Mouse (Mus musculus) MEL (cell line): ENCODE measurements around the gene Slc8a1. TPM values are rescaled to one million over a fixed set of nuclear protein-coding genes. Genes with fewer than 3 reads are reported as not detected.

ENCODE experiments used
- DNase-seq: peaks from one replicate; pipeline ENCODE4 v3.0.0; 2011; ENCODE audit warnings: low read depth, low spot score
- H3K27ac ChIP-seq: 2 replicates; pipeline ENCODE4 v1.5.1; 2012; ENCODE audit warnings: low read depth, mild to moderate bottlenecking, control low read depth, low read length, moderate library complexity; ENCODE audit not compliant: control insufficient read depth
- H3K27me3 ChIP-seq, 2 experiments: fragments of 150-350 bp in 1 of 2; sonication (generic) in 1 of 2; 2 replicates each; pipeline ENCODE4 v1.6.1; 2012; ENCODE audit warnings: low read length in 2 of 2, mild to moderate bottlenecking in 2 of 2, improper control_type of control experiment in 1 of 2, moderate library complexity in 1 of 2; ENCODE audit not compliant: insufficient read depth in 2 of 2, control insufficient read depth in 1 of 2
- H3K36me3 ChIP-seq, 2 experiments: 2 replicates each; pipeline ENCODE4 v1.6.1; 2012 to 2014; ENCODE audit warnings: low read length in 2 of 2, improper control_type of control experiment in 1 of 2, inconsistent platforms in 1 of 2, mild to moderate bottlenecking in 1 of 2; ENCODE audit not compliant: insufficient read depth in 2 of 2, control insufficient read depth in 1 of 2
- H3K4me1 ChIP-seq, 2 experiments: fragments of 150-350 bp in 1 of 2; sonication (generic) in 1 of 2; 2 replicates each; pipeline ENCODE4 v1.6.1; 2012; ENCODE audit warnings: low read length in 2 of 2, improper control_type of control experiment in 1 of 2, mild to moderate bottlenecking in 1 of 2; ENCODE audit not compliant: insufficient read depth in 2 of 2, control insufficient read depth in 1 of 2
- H3K4me3 ChIP-seq, 2 experiments: fragments of 150-350 bp in 1 of 2; sonication (generic) in 1 of 2; 2 replicates each; pipeline ENCODE4 v1.5.1; 2012; ENCODE audit warnings: low read depth in 2 of 2, low read length in 2 of 2, mild to moderate bottlenecking in 2 of 2, moderate library complexity in 2 of 2, control low read depth in 1 of 2, improper control_type of control experiment in 1 of 2; ENCODE audit not compliant: control insufficient read depth in 1 of 2, insufficient read depth in 1 of 2
- H3K79me2 ChIP-seq: 2 replicates; pipeline ENCODE4 v1.6.1; 2012; ENCODE audit warnings: mild to moderate bottlenecking, low read length, moderate library complexity; ENCODE audit not compliant: control insufficient read depth, poor library complexity, insufficient read depth
- H3K9ac ChIP-seq: 2 replicates; pipeline ENCODE4 v1.6.1; 2012; ENCODE audit warnings: low read depth, mild to moderate bottlenecking, control low read depth, low read length, moderate library complexity; ENCODE audit not compliant: control insufficient read depth, poor library complexity, severe bottlenecking
- H3K9me3 ChIP-seq: fragments of 150-350 bp; sonication (generic); replicated peaks from 2 replicates; pipeline ENCODE4 v1.6.1; 2012; ENCODE audit warnings: mild to moderate bottlenecking, low read length, improper control_type of control experiment, moderate library complexity; ENCODE audit not compliant: insufficient read depth
- BHLHE40 ChIP-seq: IDR thresholded peaks from 2 replicates; pipeline ENCODE4 v1.6.1; 2012; ENCODE audit warnings: low read depth, mild to moderate bottlenecking, inconsistent platforms, low read length, improper control_type of control experiment, borderline replicate concordance
- CHD1 ChIP-seq: IDR thresholded peaks from 2 replicates; pipeline ENCODE4 v1.6.1; 2012; ENCODE audit warnings: low read depth, mild to moderate bottlenecking, inconsistent platforms, low read length, improper control_type of control experiment
- CTCF ChIP-seq, 3 experiments: IDR thresholded peaks in 2 of 3; conservative IDR thresholded peaks in 1 of 3; 2 replicates each; pipeline ENCODE4 v1.5.1; 2011 to 2012; ENCODE audit warnings: low read length in 3 of 3, low read depth in 2 of 3, mild to moderate bottlenecking in 2 of 3, improper control_type of control experiment in 1 of 3, inconsistent platforms in 1 of 3, mixed read lengths in 1 of 3, moderate library complexity in 1 of 3; ENCODE audit not compliant: control insufficient read depth in 1 of 3, insufficient read depth in 1 of 3, poor library complexity in 1 of 3, severe bottlenecking in 1 of 3
- E2F4 ChIP-seq: IDR thresholded peaks from 2 replicates; pipeline ENCODE4 v1.6.1; 2011; ENCODE audit warnings: low read depth, low read length, improper control_type of control experiment, borderline replicate concordance
- ELF1 ChIP-seq: IDR thresholded peaks from 2 replicates; pipeline ENCODE4 v1.6.1; 2014; ENCODE audit warnings: low read depth, mild to moderate bottlenecking, inconsistent platforms, low read length, improper control_type of control experiment, moderate library complexity
- ETS1 ChIP-seq: IDR thresholded peaks from 2 replicates; pipeline ENCODE4 v1.6.1; 2012; ENCODE audit warnings: low read depth, mild to moderate bottlenecking, inconsistent platforms, low read length, improper control_type of control experiment, moderate library complexity
- GABPA ChIP-seq: IDR thresholded peaks from 2 replicates; pipeline ENCODE4 v1.6.1; 2012; ENCODE audit warnings: low read depth, mild to moderate bottlenecking, inconsistent platforms, low read length, improper control_type of control experiment, moderate library complexity
- HCFC1 ChIP-seq: IDR thresholded peaks from 2 replicates; pipeline ENCODE4 v1.6.1; 2012; ENCODE audit warnings: low read depth, mild to moderate bottlenecking, inconsistent platforms, low read length, improper control_type of control experiment, moderate library complexity
- KAT2A ChIP-seq: conservative IDR thresholded peaks from 2 replicates; pipeline ENCODE4 v1.6.1; 2012; ENCODE audit warnings: low read depth, low read length, improper control_type of control experiment, inconsistent platforms
- MAZ ChIP-seq: IDR thresholded peaks from 2 replicates; pipeline ENCODE4 v1.6.1; 2012; ENCODE audit warnings: low read depth, mild to moderate bottlenecking, inconsistent platforms, low read length, improper control_type of control experiment
- MYC ChIP-seq: IDR thresholded peaks from 2 replicates; pipeline ENCODE4 v1.6.1; 2011; ENCODE audit warnings: low read depth, mild to moderate bottlenecking, low read length, improper control_type of control experiment, moderate library complexity
- NRF1 ChIP-seq: IDR thresholded peaks from 2 replicates; pipeline ENCODE4 v1.6.1; 2014; ENCODE audit warnings: low read depth, mild to moderate bottlenecking, inconsistent platforms, low read length, improper control_type of control experiment, moderate library complexity; ENCODE audit not compliant: poor library complexity, insufficient read depth, severe bottlenecking
- POLR2A ChIP-seq, 2 experiments: IDR thresholded peaks; 2 replicates each; pipeline ENCODE4 v1.6.1; 2011 to 2012; ENCODE audit warnings: low read length in 2 of 2, mild to moderate bottlenecking in 2 of 2, control low read depth in 1 of 2, improper control_type of control experiment in 1 of 2, low read depth in 1 of 2, moderate library complexity in 1 of 2; ENCODE audit not compliant: control insufficient read depth in 1 of 2, insufficient read depth in 1 of 2, poor library complexity in 1 of 2
- POLR2AphosphoS5 ChIP-seq: IDR thresholded peaks from 2 replicates; pipeline ENCODE4 v1.6.1; 2012; ENCODE audit warnings: low read depth, borderline replicate concordance, mild to moderate bottlenecking, inconsistent platforms, low read length, moderate library complexity, mixed read lengths
- RCOR1 ChIP-seq: IDR thresholded peaks from 2 replicates; pipeline ENCODE4 v1.6.1; 2012; ENCODE audit warnings: low read depth, mild to moderate bottlenecking, inconsistent platforms, low read length, improper control_type of control experiment
- SIN3A ChIP-seq: IDR thresholded peaks from 2 replicates; pipeline ENCODE4 v1.6.1; 2012; ENCODE audit warnings: low read length, improper control_type of control experiment, inconsistent platforms
- TAL1 ChIP-seq: IDR thresholded peaks from 2 replicates; pipeline ENCODE4 v1.6.1; 2012; ENCODE audit warnings: mild to moderate bottlenecking, inconsistent platforms, low read length, moderate library complexity, mixed read lengths
- TCF12 ChIP-seq: IDR thresholded peaks from 2 replicates; pipeline ENCODE4 v1.6.1; 2014; ENCODE audit warnings: low read depth, mild to moderate bottlenecking, inconsistent platforms, low read length, improper control_type of control experiment, moderate library complexity
- USF1 ChIP-seq: IDR thresholded peaks from 2 replicates; pipeline ENCODE4 v1.6.1; 2014; ENCODE audit warnings: low read depth, mild to moderate bottlenecking, inconsistent platforms, low read length, improper control_type of control experiment, moderate library complexity
- USF2 ChIP-seq, 2 experiments: IDR thresholded peaks; 2 replicates each; pipeline ENCODE4 v1.6.1; 2011 to 2012; ENCODE audit warnings: improper control_type of control experiment in 2 of 2, low read length in 2 of 2, borderline replicate concordance in 1 of 2, inconsistent platforms in 1 of 2, low read depth in 1 of 2, mild to moderate bottlenecking in 1 of 2; ENCODE audit not compliant: insufficient read depth in 1 of 2
- ZC3H11A ChIP-seq: IDR thresholded peaks from 2 replicates; pipeline ENCODE4 v1.6.1; 2012; ENCODE audit warnings: low read depth, mild to moderate bottlenecking, inconsistent platforms, low read length, improper control_type of control experiment
- ZKSCAN1 ChIP-seq: IDR thresholded peaks from 2 replicates; pipeline ENCODE4 v1.6.1; 2012; ENCODE audit warnings: low read depth, mild to moderate bottlenecking, inconsistent platforms, low read length, improper control_type of control experiment, moderate library complexity
- ZMIZ1 ChIP-seq: IDR thresholded peaks from 2 replicates; pipeline ENCODE4 v1.6.1; 2012; ENCODE audit warnings: low read depth, mild to moderate bottlenecking, inconsistent platforms, low read length, improper control_type of control experiment, moderate library complexity
- ZNF384 ChIP-seq: IDR thresholded peaks from 2 replicates; pipeline ENCODE4 v1.6.1; 2012; ENCODE audit warnings: low read depth, mild to moderate bottlenecking, inconsistent platforms, low read length, improper control_type of control experiment
- polyA plus RNA-seq, 2 experiments: library from polyadenylated mRNA; stranded (reverse) in 1 of 2; unstranded in 1 of 2; fragments of >175 nt in 1 of 2; fragments of >200 nt in 1 of 2; gene quantifications; 2 replicates each; pipeline versions ENCODE4 v1.2.1 to v1.2.4; 2012; ENCODE audit warnings: low replicate concordance in 2 of 2, low read depth in 1 of 2; ENCODE audit not compliant: insufficient read length in 2 of 2, insufficient read depth in 1 of 2, missing spikeins in 1 of 2
- total RNA-seq: library from RNA; depleted of rRNA; stranded (reverse); fragments of 300-350 nt; gene quantifications from 2 replicates; pipeline ENCODE4 v1.2.3, GENCODE M21; 2012

Gene Slc8a1
- total and polyA plus RNA-seq, 3 experiments, result 0.86 to 1.0 TPM; not detected in 1

DNA sequence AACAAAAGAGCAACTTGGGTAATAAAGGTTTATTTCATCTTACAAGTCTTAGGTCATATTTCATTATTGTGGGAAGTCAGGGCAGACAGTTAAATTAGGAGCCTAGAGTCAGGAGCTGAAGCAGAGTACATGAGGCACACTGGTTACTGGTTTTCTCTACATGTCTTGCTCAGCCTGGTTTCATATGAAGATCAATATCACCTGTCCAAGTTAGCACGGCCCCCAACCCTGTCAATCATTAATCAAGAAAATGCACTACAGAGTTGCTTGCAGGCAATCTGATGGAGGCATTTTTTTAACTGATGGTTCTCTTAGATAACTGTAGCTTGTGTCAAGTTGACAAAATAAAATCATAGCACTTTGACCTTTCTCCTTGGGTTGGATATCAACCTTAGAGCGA lies 2.6 kb downstream of the Slc8a1 start:
- Histone ChIP-seq H3K36me3 (no peaks in the 10 kb centered on the region), H3K79me2 (no peaks in the 10 kb centered on the region), H3K4me1 (no peaks in the 10 kb centered on the region), H3K9ac (no peak overlapping the region), H3K9me3 (no peaks in the 10 kb centered on the region), H3K27me3 (no peaks in the 10 kb centered on the region), H3K27ac (no peak overlapping the region), H3K4me3 (no peak overlapping the region)
- TF ChIP-seq MYC, result no peak
- no peak for TF ChIP-seq KAT2A
- TF ChIP-seq CHD1, result no peak
- TF ChIP-seq ETS1, result no peak
- no peak for TF ChIP-seq ZKSCAN1
- no peak for TF ChIP-seq USF1
- TF ChIP-seq TAL1, result no peak
- no peak for DNase-seq

DNA sequence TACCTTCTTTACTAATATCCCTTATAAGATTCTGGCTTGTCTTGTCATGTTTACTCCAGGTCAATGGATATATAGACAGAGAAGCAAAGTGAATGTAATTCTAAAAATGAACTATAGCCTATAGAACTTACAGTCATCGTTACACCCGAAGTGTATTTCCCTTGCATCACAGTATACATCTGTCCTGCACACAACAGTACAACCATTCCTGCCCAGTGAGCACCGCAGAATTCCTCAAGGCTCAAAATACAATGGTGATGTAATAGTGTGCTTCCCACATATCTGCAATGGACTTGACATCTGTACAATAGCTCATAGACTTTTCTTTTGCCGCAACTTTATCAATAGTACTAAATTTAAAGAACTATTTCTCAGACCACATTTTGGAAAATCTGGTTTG lies 8.3 kb downstream of the Slc8a1 start:
- Histone ChIP-seq H3K4me3 (no peak overlapping the region), H3K79me2 (no peaks in the 10 kb centered on the region), H3K9ac (no peak overlapping the region), H3K4me1 (no peaks in the 10 kb centered on the region)
- no peak for DNase-seq
- TF ChIP-seq E2F4, result no peak
- TF ChIP-seq, all 39 proteins: peak for 0
- Histone ChIP-seq H3K27ac (no peak overlapping the region), H3K27me3 (no peaks in the 10 kb centered on the region), H3K9me3 (no peaks in the 10 kb centered on the region), H3K36me3 (no peaks in the 10 kb centered on the region)

DNA sequence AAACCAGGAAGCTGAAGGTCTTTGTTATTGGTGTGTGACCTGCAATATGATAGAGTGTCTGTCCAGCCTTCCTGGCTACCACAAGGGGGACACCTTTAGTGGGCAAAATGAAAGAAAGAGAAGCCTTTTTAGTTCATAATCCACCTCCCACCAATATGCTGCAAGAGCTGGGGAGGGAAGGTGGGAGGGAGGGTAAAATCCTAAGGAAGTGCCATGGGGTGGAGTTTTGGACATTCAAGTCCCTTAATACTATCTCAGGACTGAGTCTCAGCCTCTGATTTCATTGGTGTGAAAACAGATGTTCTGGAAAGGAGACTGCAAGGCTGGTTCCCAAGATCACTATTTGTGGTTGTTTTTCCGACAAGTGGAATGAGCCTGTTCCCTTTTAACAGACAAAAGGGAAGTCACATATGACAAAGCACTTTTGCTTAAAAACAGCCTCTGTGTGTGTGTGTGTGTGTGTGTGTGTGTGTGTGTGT lies 25.9 kb downstream of the Slc8a1 start:
- Histone ChIP-seq H3K9ac (no peak overlapping the region), H3K9me3 (no peaks in the 10 kb centered on the region), H3K27ac (peak overlapping the region; percentile 5), H3K27me3 (no peaks in the 10 kb centered on the region), H3K4me1 (peaks cover 0 to 9% of the 10 kb centered on the region in 2 experiments; a peak in 2 of 4 replicates), H3K79me2 (no peaks in the 10 kb centered on the region), H3K4me3 (0 out of 4 replicates have a peak overlapping the region, but pooled peaks of 1 of the 2 experiments have one; percentile 2), H3K36me3 (peaks cover 0 to 9% of the 10 kb centered on the region in 2 experiments; a peak in 2 of 4 replicates)
- DNase-seq, result peak; percentile 88
- TF ChIP-seq TCF12, result no peak; the same call in none of the 2 replicates
- TF ChIP-seq E2F4, result no peak
- TF ChIP-seq USF1, result no peak
- no peak for TF ChIP-seq TAL1
- TF ChIP-seq ZC3H11A, result no peak
- no peak for TF ChIP-seq ZKSCAN1
- TF ChIP-seq ZNF384, result no peak
- peak; percentile 70; the same call in 1 of the 2 replicates for TF ChIP-seq GABPA
- peak; percentile 38; the same call in 1 of the 2 replicates for TF ChIP-seq RCOR1
- peak; percentile 90 for TF ChIP-seq ETS1
- no peak for TF ChIP-seq ZMIZ1
- TF ChIP-seq KAT2A, result no peak
- no peak for TF ChIP-seq BHLHE40
- no peak for TF ChIP-seq POLR2A (IDR thresholded peaks at IDR 0.05; ENCODE audit: control insufficient read depth in 1 of 2, insufficient read depth in 1 of 2, low read depth in 1 of 2, low read length in 2 of 2, poor library complexity in 1 of 2)
- TF ChIP-seq USF2 (IDR thresholded peaks at IDR 0.05; ENCODE audit: borderline replicate concordance in 1 of 2, insufficient read depth in 1 of 2, low read depth in 1 of 2, low read length in 2 of 2), result no peak
- TF ChIP-seq HCFC1, result no peak; the same call in 1 of the 2 replicates
- TF ChIP-seq NRF1, result no peak
- TF ChIP-seq MAZ, result no peak
- TF ChIP-seq SIN3A, result no peak
- TF ChIP-seq CTCF (IDR thresholded peaks at IDR 0.05 in 2 of 3, conservative IDR thresholded peaks at IDR 0.05 in 1 of 3; ENCODE audit: control insufficient read depth in 1 of 3, insufficient read depth in 1 of 3, low read depth in 2 of 3, low read length in 3 of 3, poor library complexity in 1 of 3, severe bottlenecking in 1 of 3), result peak; percentile 3 to 39 (median 27); a peak in 3 of 6 replicates
- no peak for TF ChIP-seq ELF1
- TF ChIP-seq POLR2AphosphoS5, result no peak
